Mouse (Mus musculus) frontal cortex, postnatal 10 days (tissue): ENCODE data around the gene Gm10837.
A peak's percentile ranks its signal among the peaks of the same experiment; 100 is the strongest.

Experiments used
- DNase-seq, 2 experiments: peaks; one replicate each; pipeline ENCODE4 v3.0.0; 2022; ENCODE audit warnings: low spot score in 2 of 2, mixed read lengths in 1 of 2

Gm10837 gene

GRCm38 (mm10) chr14:122534017-122534924, 43.9 kb downstream of the Gm10837 start, which contains the start of gene Pcca:
TSS of gene Pcca (plus strand) at chr14:122534324.
- peak; percentile 96 to 97 for DNase-seq

- no peak for DNase-seq
Observed at GRCm38 (mm10) chr14:122535986-122536385, 45.6 kb downstream of the Gm10837 start.
